Mouse (Mus musculus): Measurements from ENCODE around the gene Hormad1. TPM values are rescaled to one million over a fixed set of nuclear protein-coding genes. Genes with fewer than 3 reads are reported as not detected.
"Not testable (repeated sequence)": the region's sequence is repeated elsewhere in the genome, so short reads cannot be mapped to it uniquely, and the experiment has no call there.

Hormad1 gene
- not detected for total RNA-seq (2021)

DNA sequence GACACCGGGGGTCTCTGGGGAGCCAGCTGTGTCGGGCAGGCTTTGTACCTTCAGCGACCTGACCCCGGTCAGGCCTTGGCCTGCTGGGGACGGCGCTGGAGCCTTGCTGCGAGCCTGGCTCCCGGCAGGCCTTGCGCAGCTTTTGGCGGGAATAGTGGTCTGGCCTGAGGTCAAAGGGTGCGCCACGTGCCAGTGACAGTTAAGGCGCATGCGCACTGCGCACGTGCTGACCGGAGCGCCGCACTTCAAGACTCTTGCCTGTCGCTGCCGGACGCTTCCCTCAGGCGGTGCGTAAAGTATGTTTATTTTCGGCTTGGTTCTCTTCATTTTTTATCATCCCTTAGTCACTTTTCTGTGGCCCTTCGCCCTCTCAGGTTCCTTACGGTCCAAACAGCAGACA, at the start of gene Hormad1:
Gene Hormad1, plus strand, starts transcription at position 241 of the 400 bp plus-strand sequence.
- intact Hi-C loops (cut with DNase I), result no loop called here
- DNase-seq (ENCODE audit: low spot score), result no peak

DNA sequence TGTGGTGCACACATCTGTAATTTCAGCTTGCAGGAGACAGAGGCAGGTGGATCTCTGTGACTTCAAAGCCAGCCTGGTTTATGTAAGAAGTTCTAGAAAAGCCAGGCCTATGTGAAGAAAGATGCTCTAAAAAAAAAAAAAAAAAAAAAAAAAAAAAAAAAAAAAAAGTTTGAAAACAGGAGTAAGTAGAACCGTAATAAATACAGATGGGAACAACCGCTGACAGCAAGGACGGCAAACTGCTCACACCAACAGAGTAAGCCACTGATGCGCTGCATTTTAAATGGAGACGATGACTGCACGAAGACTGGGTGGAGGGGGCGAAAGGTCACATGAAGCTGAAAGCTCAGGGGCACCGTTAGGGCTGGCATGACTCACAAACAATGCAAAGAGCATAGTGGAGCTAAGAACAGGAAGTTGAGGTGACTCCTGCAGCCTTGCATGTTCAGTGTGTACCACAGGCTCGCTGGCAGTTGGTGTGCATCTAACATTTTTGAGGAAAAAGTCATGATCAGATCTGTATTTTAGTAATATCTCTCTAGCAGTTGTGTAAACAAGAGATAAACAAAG, 47.8 kb upstream of the Hormad1 start:
- no peak for DNase-seq (ENCODE audit: low spot score)
- intact Hi-C loops (cut with DNase I), result loop anchor here (10.0 kb wide), 2 partner anchors 193 to 333 kb away; no protein-coding TSS in a partner anchor

DNA sequence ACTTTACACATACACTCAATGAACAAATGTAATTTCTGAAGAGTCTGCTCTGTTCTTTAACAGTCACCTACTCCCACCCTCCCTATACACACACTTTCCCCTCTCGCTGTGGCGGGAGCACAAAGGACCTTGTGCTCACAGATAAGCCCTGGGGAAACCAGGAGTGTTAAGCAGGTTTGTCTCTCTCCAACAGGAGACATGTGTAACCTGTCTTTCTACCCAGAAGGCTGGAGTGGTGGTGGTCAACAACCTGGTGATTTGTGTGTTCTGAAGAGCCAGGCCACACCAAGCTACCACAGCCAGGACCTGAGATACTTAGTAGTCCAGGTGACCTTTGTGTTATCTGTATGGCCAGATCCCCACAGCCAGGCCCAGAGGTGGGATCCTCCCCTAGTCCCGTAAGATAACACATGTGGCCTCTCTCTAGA, 42.8 kb upstream of the Hormad1 start:
- intact Hi-C loops (cut with DNase I), result loop anchor here (2.0 to 10.0 kb wide), 5 partner anchors 71 to 328 kb away; partner anchors contain the start of gene Golph3l
- no peak for DNase-seq (ENCODE audit: low spot score)

DNA sequence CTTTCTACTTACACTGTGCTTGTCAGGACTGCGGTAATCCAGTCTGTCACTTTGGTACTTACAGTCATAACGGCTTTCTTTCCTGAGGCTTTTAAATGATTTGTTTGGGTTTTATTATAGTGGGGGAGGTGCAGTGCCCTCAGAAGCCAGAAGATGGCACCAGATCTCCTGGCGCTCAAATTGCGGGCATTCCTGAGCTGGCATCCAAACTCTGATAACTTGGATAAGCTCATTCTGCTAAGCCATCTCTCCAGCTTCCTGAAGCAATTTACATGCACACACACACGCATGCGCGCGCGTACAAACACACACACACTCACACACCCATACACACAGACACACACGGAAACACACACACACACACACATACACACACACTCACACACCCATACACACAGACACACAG, 42.0 kb upstream of the Hormad1 start:
- intact Hi-C loops (cut with DNase I), result loop anchor here (2.0 to 10.0 kb wide), 5 partner anchors 70 to 327 kb away; partner anchors contain the start of gene Golph3l
- no peak for DNase-seq (ENCODE audit: low spot score)

DNA sequence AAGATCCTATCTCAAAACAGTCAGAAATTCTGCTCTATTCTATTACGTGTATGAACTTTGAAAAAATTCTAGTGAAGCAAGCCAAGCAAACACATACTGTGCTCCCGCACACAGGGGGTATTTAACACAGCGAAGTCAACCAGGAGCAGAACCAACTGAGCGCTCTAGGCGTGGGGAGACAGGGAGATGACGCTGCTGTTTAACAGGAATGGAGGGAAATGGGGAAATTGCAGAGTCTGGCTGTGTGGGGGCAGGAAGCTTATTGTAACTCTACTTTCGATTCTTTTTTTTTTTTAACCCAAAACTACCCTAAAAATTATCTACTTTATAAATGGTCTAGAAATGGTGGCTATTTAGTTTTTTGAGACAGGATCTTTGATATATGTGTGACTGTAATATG, 40.6 kb upstream of the Hormad1 start:
- intact Hi-C loops (cut with DNase I), result loop anchor here (5.0 to 10.0 kb wide), 4 partner anchors 68 to 326 kb away; partner anchors contain the start of gene Golph3l
- no peak for DNase-seq (ENCODE audit: low spot score)

DNA sequence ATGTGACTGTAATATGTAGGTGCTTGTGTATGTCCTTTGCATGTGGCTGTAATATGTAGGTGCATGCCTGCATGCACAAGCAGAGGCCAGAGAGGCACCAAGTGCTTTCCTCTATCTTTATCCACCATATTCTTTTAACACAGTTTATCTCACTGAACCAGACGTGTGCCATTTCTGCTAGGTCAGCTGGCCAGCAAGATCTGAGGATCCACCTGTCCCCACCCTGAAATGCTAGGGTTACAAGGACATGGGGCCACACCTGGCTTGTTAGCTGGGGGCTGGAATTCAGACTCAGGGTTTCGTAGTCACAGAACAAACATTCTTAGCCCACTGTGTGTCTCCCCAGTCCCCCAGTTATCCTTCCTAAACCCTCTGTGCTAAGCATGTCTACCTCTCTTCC, 40.2 kb upstream of the Hormad1 start:
- no peak for DNase-seq (ENCODE audit: low spot score)
- intact Hi-C loops (cut with DNase I), result loop anchor here (5.0 to 10.0 kb wide), 4 partner anchors 68 to 325 kb away; partner anchors contain the start of gene Golph3l

DNA sequence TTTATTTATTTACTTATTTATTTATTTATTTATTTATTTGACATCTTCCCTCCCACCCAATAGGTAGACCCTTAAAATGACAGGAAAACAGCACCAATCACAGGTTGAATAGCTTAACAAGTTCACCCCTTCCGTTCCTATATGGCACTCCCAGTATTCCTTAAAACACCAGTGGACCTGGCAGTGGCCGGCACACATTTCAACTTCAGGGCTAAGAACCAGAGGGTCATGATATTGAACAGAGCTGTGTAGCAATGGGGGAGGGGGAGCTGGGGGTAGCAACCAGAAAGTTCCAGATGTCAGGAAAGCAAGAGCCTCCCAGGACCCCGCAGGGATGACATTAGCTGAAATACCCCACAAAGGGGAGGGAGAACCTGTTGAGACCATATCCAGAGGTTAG, 39.4 kb upstream of the Hormad1 start:
- intact Hi-C loops (cut with DNase I), result no loop called here

DNA sequence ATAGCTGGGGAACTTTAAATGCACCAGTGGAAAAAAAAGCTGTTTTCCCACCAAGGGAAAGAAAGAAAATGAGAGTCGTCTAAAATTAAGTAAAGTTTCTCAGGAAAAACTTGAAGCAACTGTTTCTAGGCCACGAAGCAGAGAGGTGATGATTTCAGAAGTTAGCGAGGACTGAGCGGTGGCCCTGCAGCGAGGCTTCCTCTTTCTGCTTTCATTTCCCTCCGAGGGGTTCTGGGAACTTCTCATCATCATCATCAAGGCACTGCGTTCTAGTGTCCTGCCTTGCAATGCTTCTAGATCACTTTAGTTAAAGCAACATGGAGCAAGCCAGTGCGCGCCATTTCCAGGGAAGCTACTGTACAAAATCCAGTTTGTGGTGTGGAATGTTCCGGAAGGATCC, 38.3 kb upstream of the Hormad1 start:
- intact Hi-C loops (cut with DNase I), result no loop called here
- DNase-seq (ENCODE audit: low spot score), result no peak

More for the DNA sequence above, 39.4 kb upstream of the Hormad1 start:
- DNase-seq (ENCODE audit: low spot score), result no peak

DNA sequence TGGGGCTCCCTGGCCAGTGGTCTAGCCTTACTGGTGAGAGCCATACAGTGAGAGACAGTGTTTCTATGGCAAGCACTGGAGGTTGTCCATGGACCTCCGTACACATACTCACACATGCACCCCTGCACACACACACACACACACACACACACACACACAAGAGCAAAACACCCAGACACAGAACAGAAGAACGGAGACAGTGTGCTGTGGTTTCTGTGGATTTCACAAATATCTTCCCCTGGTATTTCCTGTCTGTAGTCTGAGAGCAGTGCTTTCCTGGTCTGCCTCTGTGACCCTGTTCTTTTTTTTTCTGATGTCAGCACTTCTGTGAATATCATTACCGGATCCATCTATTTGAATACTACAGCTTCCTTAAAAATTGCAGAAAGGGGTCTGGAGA, 35.8 kb upstream of the Hormad1 start:
- intact Hi-C loops (cut with DNase I), result no loop called here
- no peak for DNase-seq (ENCODE audit: low spot score)

DNA sequence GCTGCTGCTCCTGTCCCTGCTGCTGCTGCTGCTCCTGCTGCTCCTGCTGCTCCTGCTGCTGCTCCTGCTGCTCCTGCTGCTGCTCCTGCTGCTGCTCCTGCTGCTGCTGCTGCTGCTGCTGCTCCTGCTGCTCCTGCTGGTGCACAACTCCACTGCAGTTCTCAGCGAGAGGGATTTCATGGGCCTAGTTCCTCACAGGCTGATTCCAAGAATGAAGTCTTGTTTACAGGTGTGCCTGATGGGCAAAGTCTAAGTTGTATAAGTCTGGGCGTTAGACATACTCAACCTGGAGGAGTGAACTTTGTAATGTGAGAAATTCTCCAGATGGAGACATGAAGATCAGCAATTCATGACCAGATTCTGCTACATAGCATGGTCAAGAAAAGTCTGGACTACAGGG, 34.8 kb upstream of the Hormad1 start:
- intact Hi-C loops (cut with DNase I), result no loop called here
- DNase-seq (ENCODE audit: low spot score), result no peak

DNA sequence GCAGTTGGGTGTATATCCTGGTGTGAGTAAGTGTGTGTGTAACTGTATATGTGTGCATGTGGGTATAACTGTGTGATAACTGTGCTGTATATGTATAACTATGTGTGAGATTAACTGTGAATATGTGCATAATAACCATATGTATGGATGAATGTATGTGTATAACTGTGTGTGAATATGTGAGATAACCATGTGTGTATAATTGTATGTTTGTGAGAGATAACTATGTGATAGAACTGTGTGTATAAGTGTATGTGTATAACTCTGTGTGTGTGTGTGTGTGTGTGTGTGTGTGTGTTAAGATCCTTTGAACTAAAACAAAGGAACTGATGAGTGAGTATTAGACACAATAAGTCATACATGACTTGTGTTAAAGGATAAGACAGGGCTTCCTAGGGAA, 33.4 kb upstream of the Hormad1 start:
- no peak for DNase-seq (ENCODE audit: low spot score)
- intact Hi-C loops (cut with DNase I), result no loop called here

DNA sequence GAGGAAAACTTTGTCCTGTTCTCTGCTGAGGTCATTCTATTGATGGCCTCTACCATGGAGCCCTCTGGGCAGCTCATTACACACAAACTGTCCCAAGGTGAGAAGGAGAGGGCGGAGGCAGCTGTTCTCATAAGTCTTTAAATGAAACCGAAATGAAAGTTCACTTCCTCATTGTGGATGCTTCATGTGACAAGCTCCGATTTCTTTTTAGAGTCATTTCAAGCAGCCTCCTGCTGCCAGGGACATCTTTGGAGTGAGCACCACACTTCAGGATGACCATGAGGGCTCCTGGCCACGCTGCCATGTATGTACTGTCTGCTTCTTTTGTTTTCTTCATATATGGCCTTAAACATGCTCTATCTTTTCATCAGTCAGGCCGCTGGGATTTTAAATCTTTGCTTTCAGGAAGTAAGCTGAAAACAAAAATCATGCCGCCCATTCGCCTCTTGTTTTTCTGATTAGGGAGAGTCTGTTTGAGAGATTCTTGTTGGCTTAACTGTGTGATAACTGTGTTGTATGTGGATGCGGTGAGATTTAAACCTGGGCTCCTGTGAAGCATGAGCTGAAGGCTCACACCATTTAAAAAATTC, 32.8 kb upstream of the Hormad1 start, which contains the start of gene Ctss:
Gene Ctss, plus strand, starts transcription at position 165 of the 590 bp plus-strand sequence.
- intact Hi-C loops (cut with DNase I), result no loop called here
- no peak for DNase-seq (ENCODE audit: low spot score)

DNA sequence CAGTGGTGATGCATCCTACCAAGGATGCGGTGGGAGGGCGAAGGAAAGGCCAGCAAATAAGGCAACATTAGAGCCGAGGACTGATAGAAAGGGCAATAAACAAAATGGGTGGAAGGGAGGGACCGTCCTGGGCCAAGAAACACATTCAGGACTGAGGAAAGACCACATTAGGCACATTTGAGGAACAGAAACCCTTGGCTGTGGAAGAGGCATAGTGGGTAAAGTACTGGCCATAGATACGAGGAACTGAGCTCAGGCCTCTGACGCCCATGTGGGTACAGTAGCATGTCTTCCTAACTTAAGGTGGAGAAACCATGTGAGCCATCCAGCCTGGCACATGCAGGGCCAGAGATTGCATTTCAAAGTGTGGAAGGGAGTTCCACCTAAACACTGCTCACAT, 29.7 kb upstream of the Hormad1 start:
- DNase-seq (ENCODE audit: low spot score), result no peak
- intact Hi-C loops (cut with DNase I), result no loop called here

DNA sequence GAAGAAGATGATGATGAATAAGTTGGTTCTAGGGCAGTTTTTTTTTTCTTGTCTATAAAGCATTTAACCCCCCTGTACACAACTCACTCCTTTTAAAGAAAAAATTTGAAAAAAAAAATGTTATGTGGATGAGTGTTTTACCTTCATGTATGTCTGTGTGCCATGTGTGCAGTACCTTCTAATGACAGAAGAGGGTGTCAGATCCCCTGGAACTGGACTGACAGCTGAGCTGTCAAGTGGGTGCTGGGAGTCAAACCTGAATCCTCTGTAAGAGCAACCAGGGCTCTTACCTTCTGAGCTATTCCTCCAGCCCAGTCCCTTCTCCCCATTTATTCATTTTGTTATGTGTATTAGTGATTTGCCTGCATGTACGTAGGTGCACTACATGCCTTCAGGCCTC, 28.5 kb upstream of the Hormad1 start:
- no peak for DNase-seq (ENCODE audit: low spot score)
- intact Hi-C loops (cut with DNase I), result no loop called here

DNA sequence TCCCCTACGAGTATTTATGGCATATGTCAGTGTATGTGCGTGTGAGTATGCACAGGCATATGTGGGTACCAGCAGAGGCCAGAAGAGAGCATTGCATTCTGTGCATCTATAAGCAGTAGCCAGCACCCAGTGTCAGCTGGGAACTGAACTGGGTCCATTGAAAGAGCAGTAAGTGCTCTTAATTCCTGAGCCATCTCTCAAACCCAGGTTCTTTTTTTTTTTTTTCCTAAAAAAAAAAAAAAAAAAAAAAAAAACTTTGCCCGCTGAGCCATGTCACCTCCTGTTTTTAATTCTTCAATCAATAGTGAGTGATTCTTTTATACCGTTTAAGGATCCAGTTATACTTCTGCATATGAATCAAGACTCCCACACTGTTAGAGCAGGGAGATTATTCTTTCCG, 26.1 kb upstream of the Hormad1 start:
- DNase-seq (ENCODE audit: low spot score), result no peak
- intact Hi-C loops (cut with DNase I), result no loop called here

DNA sequence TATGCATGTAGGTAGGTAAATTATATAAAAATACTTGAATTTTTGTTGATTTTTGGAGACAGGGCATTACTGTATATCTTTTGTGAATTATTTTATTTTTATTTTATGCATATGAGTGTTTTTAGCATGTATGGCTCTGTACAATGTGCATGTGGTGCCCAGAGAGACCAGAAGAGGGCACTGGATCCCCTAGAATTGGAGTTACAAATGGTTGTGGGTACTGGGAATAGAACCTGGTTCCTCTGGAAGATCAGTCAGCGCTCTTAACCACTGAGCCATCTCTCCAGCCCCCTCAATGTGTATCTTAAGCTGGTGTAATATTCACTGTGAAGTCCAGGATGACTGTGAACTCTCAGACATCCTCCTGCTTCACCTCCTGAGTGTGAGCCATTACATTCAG, 24.6 kb upstream of the Hormad1 start:
- intact Hi-C loops (cut with DNase I), result no loop called here
- DNase-seq (ENCODE audit: low spot score), result no peak

DNA sequence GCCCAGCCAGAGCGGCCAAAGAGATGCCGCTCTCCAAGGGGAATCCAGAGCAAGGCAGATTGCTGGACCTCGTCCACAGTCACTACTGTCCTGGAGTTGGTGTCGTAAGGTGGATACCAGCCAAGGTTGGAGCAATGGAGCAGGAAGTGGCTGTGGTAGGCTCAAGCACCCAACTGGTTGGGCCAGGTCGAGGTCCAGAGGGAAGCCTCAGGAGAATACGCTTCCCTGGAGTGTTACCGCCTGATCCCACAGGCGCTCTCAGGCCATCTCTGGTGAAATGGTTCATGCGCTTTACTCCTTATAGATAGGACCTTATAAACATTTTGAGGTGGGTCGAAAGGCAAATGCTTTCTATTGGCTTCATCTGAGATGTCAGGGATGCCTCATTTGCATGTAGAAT, 20.5 kb upstream of the Hormad1 start:
- intact Hi-C loops (cut with DNase I), result no loop called here
- no peak for DNase-seq (ENCODE audit: low spot score)

DNA sequence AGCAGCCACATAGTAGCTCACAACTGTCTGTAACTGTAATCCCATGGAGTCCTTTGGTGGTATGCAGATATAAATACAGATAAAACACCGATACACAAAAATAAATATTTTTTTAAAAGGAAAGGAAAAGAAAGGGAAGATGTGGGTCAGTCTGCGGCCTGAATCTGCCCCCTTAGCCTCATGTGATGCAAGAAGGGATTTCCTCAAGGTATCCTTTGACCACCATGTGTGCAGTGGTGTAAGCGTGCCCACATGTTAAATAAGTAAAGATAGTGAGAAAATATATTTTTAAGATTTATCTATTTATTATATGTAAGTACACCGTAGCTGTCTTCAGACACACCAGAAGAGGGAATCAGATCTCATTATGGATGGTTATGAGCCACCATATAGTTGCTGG, 19.6 kb upstream of the Hormad1 start:
- no peak for DNase-seq (ENCODE audit: low spot score)
- intact Hi-C loops (cut with DNase I), result no loop called here

DNA sequence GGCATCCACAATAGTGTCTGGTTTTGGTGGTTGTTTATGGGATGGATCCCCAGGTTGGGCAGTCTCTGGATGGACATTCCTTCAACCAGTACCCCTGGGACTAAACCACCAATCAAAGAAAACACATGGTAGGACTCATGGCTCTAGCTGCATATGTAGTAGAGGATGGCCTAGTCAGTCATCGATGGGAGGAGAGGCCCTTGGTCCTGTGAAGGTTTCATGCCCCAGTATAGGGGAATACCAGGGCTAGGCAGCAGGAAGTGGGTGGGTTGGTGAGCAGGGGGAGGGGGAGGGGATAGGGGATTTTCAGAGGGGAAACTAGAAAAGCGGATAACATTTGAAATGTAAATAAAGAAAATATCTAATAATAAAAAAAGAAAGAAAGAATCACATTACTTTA, 18.3 kb upstream of the Hormad1 start:
- intact Hi-C loops (cut with DNase I); DNase-seq (ENCODE audit: low spot score): not testable (repeated sequence)

DNA sequence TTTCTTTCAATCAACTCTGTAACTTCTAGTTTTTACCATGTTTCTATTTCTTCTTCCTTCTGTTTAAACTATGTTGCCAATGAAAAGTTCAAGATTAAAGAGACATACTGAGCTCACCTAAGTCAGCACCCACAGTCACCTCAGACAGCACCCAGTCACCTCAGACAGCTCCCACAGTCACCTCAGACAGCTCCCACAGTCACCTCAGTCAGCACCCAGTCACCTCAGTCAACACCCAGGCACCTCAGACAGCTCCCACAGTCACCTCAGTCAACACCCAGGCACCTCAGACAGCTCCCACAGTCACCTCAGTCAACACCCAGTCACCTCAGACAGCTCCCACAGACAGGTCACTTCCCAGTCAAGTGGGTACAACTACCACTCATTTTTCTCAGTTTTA, 17.3 kb upstream of the Hormad1 start:
- intact Hi-C loops (cut with DNase I), result no loop called here
- no peak for DNase-seq (ENCODE audit: low spot score)

DNA sequence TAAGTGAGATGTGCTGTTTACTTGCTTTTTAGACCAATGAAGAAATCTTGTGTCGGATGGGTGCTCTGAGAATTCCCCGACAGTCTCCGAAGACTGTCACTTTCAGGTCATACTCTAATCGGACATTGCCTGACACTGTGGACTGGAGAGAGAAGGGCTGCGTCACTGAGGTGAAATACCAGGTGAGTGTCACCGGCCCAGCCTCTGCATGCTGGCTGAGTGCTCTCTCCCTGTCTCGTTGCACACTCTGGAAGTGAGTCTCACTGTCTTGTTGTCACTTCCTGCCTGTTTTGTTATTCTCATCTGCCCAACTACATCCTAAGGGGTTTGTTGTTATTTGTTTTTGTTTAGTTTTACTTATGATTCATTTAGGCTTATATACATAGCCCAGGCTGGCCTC, 16.5 kb upstream of the Hormad1 start:
- intact Hi-C loops (cut with DNase I), result no loop called here
- DNase-seq (ENCODE audit: low spot score), result no peak

DNA sequence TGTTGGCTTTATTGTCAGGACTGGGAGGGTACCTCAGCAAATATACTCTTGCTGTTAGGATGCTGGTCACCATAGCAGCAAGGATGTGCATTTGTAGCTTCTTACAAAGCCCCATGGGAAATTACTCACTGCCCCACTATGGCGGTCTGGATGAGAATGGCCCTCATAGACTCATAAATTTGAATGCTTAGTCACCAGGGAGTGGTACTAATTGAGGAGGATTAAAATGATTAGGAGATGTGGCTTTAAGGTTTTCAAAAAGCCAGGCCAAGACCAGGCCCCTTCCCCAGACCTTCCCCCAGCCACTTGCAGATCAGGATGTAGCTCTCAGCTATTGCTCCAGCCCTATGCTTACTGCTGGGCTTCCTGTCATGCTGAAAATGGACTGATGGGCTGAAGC, 9.3 kb upstream of the Hormad1 start:
- intact Hi-C loops (cut with DNase I), result no loop called here
- DNase-seq (ENCODE audit: low spot score), result no peak

Measured in heart, postnatal 25 days (tissue).